Mouse (Mus musculus) spleen, postnatal 4 days (tissue): ENCODE measurements around the gene Gopc.
A peak's percentile ranks its signal among the peaks of the same experiment; 100 is the strongest.

Experiments
- DNase-seq, 2 experiments: peaks; one replicate each; pipeline ENCODE4 v3.0.0; 2022; ENCODE audit warnings: low spot score in 2 of 2

Gopc gene

DNA sequence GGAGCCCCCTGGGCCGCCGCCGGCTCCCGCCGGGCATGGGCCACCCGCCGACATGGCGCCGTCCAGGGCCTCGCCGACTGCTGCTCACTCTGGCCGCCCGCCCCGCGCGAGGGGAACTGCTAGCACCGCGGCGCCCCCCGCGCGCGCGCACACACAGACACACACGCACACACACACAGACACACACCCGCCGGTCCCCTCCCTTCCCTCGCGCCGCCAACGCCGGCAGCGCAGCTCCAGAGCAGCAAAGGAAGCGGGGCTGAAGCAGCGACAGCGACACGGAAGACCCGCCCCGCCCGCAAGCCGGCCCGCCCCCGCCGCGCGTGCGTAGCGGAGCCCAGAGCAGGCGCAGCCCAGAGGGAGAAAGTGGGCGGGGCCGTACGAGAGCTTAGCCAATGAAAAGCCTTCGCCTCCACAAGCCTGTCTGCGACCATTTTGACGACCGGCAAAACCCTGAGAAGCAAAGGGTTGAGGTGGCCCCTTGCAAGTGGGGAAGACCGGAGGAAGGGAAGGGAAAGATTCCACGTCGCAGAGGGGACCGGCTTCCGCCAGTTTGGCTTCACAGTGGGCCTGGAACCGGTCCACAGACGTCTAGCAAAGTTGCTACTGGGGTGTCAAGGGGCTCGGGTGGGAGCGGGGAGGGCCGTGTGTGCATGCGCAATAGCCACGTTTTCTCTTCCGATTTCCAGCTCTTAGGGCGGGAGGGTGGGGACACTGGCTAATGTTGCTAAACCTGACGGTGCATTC, at the start of gene Gopc:
Gene Gopc (minus strand): TSS at position 280 of the 747 bp plus-strand sequence.
- DNase-seq, result peak; percentile 97 to 98

DNA sequence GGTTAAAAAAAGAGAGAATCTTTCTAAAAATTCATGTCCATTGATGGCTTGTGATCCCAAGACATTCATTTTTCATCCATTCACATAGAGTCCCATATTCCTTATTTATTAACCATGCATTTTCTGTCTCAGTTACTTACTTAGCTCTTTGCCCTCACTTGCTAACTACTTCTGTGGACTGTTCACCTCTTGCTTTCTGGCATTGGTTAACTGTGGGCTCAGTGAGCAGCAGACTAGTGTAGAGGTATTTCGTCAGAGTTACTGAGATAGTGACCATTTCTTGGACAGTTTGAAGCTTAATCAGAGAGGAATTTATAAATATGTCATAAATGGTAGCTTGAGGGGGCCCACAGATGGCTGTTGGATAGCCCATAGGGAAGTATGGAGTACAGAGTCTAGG, 49.0 kb upstream of the Gopc start:
- DNase-seq, result no peak

DNA sequence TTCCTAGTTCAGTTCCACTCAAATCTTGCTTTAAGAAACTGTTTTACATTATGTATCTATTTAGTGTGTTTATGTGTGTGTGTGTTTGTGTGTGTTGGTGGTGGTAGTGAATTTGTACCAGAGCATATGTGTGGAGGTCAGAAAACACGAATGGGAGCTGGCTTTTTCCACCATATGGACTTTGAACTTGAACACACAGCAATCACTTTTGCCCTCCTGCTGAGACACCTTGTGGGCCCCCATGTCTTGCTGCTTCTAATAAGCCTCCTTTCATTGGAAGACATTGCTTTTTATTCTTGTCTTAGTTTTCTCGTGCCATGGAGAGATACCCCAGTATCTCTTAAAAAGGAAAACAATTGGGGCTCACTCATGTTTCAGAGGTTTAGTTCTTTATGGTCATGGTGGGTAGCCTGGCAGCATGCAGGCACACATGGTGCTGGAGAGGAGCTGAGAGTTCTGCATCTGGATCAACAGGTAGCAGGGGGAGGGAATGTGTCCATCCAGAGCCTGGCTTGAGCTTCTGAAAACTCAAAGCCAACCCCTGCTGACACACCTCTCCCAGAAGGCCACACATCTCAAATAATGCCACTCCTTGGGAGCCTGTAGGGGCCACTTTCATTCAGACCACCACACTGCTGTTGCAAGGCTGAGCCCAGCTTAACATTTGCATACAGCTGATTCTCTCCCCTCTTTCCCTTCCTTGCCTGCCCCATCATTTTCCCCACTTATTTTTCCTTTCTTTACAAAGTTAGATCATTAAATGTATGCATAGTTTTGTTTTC, 45.9 kb upstream of the Gopc start:
- no peak for DNase-seq

DNA sequence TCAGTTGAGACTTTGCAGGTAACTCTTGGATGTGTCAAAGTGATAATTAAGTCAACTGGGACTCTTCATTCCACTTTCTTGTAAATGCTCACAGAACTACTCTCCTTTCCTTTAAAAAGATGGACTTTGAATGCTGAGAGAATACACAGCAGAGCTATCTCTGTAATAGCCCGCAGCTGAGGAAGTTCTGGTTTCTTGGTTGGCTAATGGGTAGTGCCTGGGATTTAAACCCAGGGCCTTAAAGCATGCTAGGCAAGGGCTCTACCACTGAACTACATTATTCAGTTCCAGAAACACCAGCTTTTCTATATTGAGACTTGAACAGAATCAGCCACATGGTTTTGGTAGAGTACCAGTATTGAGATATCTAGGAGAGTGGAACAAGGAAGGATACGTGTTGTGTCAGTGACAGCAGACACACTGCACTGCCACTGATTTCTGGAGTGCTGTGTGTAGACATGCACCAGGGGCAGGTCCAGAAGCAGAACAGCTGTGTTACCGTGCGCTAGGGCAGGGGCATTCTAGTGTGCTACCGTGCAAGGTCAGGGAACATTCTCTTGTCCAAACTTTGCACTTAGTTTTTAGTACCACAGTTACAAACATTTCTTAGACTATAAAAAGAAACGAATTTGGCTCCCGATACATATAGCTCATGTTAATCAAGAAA, 44.5 kb upstream of the Gopc start:
- no peak for DNase-seq

DNA sequence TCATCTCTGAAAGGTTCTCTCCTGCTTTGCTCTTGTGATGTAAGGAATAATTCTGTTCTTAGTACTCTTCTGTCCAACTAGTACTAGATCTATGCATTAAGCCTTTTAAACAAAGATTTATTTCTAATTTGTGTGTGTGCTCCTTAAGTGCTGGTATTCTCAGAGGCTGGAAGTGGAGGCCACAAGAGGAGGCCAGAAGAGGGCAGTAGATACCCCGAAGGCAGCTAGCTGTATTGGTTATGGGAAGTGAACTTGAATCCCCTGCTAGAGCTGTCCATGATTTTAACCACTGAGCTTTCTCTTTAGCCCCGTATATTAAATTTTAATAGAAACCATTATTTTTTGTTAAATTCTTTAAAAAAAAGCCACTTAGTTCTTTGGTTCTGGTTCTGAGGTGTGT, 41.2 kb upstream of the Gopc start:
- no peak for DNase-seq

DNA sequence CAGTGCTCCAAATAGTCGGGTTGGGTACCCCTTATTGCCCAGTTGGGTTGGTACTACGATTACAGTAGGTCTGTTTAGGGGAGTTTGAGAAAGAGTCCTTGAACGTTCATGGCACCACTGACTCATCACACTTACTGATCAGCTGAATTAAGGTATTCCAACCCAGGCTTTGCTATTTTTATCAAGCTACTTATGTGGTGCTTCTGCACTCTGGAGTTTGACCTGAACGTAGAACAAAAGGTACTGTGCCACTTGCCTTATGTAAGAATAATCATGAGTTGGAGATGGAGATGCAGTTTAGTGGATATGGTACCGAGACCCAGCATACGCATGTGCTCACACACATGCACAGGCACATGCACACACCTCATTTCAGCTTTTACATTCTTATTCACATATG, 39.8 kb upstream of the Gopc start:
- no peak for DNase-seq

DNA sequence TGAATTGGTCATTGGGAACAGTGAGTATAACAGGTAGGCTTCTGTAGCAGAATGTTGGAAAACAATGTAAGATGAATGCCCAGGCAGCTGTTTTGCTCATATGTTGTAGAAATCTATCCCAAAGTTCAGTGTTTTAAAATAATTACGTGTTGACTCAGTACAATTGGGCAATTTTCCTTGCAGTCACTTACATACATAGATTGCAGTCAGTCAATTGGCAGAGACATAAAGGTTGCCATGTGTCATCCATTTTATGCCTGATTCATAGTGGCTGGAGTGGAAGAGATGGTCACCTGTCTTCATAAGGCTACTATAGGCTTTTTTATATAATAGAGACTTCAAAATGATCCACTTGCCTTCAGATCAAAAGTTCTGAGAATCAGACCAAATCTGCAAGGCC, 38.6 kb upstream of the Gopc start:
- DNase-seq, result no peak

DNA sequence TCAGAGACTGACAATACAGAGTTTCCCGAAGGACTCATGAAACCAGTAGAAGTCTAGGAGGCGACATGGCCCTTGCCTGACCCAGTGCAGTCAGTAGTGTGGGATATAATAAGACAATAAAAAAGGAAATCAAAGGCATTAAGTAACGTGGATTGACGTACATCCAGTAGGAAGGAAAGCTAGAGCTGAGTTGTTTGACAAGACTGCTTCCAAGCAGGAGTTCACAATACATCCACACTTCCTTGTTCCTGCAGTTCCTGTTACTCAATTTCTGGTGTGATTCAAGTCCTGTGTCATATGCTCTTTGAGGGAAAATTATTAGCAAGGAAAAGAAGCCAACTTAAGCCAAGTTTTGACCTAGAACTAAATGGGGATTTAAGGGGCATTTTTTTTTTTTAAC, 37.5 kb upstream of the Gopc start:
- no peak for DNase-seq

DNA sequence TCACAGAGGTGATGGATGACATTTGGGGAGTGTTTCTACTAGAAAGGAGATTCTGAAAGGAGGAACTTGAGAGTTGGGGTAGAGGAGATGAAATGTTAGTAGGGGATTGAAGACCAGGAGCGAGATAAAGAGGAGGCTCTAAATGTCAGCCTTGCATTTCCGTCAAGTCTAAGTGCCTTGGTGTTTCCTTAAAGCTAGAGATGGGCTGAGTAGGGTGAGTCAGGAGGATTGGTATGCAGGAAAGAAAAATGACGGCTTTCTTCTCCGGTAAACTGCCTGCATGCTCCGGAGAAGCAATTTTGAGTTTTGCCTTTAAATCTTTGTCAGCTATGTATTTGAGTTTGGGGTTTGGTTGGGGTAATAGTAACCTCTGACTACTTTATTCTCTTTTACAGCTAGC, 37.0 kb upstream of the Gopc start:
- no peak for DNase-seq

DNA sequence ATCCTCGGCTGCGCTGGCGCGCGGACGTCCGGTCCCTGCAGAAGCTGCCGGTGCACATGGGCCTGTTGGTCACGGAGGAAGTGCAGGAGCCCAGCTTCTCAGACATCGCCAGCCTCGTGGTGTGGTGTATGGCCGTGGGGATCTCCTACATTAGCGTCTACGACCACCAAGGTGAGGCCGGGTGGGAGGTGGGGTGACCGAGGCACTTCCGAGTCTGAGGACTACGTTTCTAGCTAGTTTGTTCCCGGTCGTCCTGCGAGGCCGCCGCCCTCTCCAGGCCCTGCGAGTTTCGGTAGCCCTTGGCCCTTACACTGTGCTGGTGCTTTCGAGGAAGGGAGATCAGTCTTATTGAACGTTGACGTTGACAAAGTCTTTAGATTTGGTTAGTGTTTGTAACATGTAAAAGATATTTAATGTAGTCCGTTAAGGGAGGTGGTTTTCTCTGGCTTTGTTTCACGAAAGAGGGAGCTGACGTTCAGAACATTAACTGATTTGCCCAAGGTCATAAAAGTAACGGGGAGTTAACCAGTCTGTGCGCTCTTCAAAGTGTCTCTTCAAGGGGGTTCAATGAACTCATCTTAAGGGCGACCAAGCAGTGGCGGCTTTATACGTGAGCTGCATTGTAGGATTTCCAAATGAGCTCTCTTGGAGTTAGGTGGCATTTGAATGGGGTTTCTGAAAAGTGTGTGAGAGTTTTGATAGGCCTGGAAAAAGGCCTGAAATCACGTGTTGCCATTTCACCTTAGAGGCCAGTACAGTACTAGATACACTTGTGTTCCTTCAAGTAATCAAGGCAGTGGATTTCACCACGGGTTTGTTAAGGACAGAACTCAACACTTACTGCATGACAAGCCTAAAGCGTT, 36.3 kb upstream of the Gopc start:
- no peak for DNase-seq

DNA sequence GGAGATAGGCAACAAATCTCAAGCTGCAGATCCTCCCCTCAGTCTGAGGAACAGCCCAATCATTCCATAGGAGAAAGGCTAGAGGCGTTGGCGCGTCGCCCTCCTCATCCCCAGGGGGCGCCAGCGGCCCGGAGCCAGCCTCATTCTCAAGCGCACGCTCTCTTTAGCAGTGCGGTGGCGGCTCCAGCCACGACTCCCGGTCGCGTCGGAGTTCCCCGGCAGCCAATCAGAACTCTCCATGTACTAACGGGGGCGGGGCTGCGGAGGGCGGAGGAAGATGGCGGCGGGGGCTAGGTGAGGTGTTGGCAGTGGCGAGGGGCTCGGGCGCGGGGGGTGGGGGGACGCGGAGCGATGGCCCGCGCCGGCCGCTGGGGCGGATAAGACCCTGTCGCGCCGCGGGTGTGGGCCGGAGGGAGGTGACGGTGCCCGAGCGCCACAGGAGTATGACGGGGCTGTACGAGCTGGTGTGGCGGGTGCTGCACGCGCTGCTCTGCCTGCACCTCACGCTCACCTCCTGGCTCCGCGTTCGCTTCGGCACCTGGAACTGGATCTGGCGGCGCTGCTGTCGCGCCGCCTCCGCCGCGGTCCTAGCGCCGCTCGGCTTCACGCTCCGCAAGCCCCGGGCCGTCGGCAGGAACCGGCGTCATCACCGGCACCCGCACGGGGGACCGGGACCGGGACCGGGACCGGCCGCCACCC, 35.5 kb upstream of the Gopc start, which contains the start of gene Nus1:
Gene Nus1 (plus strand): TSS at position 249 of the 699 bp plus-strand sequence.
- DNase-seq, result peak; percentile 95 to 98

DNA sequence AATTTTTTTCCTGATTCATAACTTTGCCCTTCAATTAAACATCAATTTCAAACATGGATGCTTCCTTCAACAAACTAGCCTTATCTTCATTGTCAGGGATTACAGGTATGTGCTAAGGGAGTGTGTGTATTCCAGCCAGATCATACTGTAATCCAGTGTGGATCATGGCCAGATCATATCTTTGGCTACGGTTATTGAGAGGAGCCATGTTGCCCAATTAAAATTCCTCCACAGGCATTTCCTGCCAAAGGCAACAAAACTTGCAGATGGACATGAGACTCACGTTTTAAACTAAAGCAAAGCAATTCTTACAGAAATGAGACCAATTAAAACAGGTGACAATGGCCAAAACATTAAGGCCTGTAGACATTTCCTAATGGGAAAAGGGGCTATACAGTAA, 34.5 kb upstream of the Gopc start:
- no peak for DNase-seq

DNA sequence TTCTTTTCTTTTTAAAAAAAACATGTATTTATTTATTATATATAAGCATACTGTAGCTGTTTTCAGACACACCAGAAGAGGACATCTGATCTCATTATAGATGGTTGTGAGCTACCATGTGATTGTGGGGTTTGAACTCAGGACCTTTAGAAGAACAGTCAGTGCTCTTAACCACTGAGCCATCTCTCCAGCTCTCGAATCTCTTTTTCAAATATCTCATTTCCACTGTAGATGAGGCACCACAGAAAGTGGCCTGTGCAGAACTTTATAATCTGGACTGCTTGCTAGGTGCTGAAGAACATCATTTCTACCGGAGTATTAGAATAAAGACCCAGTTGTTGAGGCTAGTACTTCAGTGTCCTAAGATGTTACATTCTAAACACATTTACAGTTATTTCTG, 33.1 kb upstream of the Gopc start:
- DNase-seq, result no peak

DNA sequence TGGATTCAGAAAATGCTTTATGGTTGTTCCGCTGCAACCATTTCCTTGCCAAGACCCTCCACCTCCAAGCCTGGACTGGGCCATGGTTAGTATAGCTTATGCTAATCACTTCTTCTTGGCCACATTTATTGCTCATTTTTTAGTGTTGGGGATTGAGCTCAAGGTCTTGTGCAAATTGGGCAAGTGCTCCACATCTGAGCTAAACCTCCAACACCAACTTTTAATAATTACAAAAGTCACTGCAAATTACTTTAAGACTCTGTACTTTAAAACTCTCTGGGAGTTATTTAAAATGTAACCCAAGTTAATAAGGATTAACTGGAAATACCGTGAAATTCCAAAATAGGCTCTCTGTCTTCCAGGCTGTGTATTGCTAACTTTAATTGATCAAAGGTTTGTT, 25.6 kb upstream of the Gopc start:
- no peak for DNase-seq

DNA sequence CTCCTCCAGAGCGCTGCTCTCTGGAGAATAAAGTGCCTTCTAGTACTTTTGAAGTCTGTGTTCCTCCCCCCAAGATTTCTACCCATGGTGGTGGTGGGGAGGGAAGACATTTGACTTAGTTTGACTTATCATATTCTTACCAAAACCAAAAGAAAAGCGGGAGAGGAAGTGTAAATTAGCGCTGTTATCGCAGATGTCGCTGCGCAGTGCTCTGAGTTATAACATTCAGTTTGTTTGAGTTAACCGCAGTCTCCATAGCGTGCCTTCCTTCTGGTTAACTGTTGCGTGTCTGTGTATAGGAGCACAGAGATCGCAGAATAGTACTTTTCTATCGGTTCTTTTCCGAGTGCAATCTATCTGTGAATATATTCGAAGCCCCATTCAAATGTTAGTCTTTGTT, 23.2 kb upstream of the Gopc start:
- no peak for DNase-seq

DNA sequence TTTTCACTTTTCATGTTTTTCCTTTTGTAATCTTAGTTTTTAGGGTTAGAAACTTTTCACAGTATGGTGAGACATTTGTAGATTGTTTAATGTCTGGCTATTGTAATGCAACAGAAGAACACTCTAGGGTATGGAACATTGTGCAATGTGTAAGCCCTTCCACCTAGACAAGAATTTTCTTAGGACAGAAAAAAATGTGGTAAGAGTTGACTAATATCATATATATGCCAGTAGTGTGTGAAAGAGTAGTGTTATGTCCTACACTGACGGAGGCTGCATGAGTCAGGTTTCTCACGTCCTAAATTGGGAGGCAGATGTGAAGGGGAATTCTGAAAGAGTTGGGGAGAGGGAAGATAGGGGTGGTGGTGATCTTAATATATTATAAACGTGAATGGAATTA, 17.8 kb upstream of the Gopc start:
- no peak for DNase-seq

DNA sequence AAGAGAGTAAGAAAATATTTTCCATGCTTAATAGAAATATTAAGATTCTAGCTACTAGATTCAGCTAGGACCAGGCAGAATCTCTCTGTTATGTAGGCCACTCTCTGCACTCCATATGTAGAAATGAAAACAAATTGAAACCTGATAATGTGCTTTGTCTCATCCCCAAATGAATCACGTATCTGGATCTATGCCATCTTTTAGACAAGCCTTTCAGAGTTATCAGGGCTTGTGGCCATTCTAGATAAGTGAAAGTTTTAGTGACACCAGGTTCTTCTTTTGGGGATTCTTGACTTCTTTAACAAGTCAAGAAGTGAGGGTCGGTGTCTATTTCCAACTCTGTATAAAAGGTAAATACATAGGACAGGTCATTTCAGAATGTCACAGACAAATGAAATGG, 16.8 kb upstream of the Gopc start:
- DNase-seq, result no peak

DNA sequence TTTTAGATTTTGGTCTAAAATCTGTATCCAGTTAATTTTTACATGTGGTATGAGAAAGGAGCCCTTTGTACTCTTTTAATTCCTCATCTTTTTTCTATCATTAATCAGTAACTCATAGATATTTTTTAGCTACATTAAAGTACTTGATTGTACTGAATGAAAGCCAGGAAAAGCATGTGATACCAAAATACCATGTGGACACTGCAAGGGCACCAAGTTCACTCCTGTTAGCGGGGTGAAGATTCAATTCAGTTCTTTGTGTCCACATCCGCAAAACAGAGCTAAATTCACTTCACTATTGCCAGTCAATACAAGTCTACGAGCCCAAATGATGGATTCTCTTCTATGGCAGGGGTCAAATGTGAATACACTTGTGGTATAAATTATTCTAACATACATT, 14.7 kb upstream of the Gopc start:
- DNase-seq, result no peak

DNA sequence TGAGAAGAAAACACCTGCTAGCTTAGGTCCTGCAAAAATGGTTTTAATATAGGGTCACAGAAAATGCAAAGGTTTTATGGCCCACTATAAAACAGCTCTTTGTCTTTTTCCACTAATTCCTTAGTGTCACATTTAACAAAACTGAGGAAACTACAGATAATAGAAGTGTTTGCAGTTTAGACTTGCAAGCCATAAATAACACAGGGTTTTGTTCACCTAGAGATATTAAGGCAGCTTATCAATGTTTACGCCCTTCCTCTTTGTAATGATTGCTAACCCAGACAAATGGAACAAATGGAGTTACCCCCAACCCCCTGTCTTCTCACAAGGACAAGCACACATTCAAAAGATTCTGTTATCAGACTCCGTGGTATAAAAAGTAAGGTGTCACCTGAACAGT, 9.3 kb upstream of the Gopc start:
- DNase-seq, result no peak

DNA sequence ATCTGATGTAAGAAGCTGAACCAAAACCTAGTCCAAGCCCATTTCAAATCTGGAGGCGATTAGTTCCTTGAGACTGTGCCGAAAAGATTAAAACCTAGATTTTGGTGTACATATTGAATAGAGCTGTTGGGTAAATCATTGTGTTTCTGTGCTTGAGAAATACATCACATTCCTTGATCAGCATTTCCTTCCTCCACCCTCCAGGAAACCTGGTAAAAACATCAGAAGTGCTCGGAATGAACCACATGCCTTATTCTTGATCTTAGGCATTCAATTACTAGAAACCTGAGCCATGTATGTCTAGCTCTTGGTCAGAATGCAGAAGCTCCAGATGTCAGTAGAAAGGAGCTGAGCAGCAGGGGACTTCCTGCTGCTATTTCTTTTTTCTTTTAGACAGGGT, 7.5 kb upstream of the Gopc start:
- DNase-seq, result no peak

DNA sequence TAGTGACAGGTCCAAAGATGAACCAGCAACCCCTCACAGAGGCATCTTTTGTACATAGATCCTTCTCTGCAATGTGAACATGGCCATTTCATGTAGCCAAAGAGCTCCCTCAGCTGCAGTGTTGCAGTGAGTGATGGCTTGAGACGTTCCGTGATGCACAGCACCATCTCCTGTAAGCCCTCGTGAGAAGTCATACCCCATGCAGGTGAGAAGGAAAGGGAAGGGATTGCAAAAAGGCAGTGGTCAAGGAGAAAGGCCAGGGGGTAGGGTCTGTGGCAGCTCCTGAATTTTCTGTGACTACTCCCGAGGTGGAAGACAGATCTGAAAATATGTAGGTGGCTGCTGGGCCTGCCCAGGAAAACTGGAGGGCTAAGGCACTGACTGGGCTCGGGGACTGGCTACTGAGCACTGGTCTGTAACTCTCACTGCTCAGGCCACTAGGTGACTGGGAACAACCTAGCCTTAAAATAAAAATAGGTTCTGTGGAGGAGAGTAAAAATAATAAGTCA, 7.1 kb upstream of the Gopc start, which contains the start of gene Nepn:
Gene Nepn (plus strand): TSS at position 51 of the 509 bp plus-strand sequence.
- no peak for DNase-seq
